Mouse (Mus musculus): ENCODE measurements around the gene Upk3a. TPM values are rescaled to one million over a fixed set of nuclear protein-coding genes. Genes with fewer than 3 reads are reported as not detected.

Gene Upk3a
- not detected for polyA plus RNA-seq (2017; shearing (Covaris generic))

GRCm38 (mm10) chr15:85016951-85017664 is at the start of gene Upk3a:
Gene Upk3a, plus strand, starts transcription at chr15:85017141.

GRCm38 (mm10) chr15:84987874-84988825 is 28.8 kb upstream of the Upk3a start, which contains the start of gene 5031439G07Rik:
Gene 5031439G07Rik, minus strand, starts transcription at chr15:84988551.

GRCm38 (mm10) chr15:85028648-85029047 is 11.7 kb downstream of the Upk3a start, which contains the start of gene Fam118a:
Gene Fam118a, plus strand, starts transcription at chr15:85028948.

Other genes with a start within 250 kb of the Upk3a start
- gene Phf21b, start 161.1 kb upstream of the Upk3a start, polyA plus RNA-seq (2017; shearing (Covaris generic)): 1 to 10 TPM; 1.5 to 2.1 TPM
- gene Gm29666, start 97.1 kb upstream of the Upk3a start, polyA plus RNA-seq (2017; shearing (Covaris generic)): under 1 TPM; 0.33 to 0.54 TPM
- gene Nup50, start 93.7 kb upstream of the Upk3a start, polyA plus RNA-seq (2017; shearing (Covaris generic)): 10 to 100 TPM; 41.7 to 55.2 TPM
- 10 to 100 TPM; 12.3 to 14.7 TPM for gene 5031439G07Rik, start 28.6 kb upstream of the Upk3a start, polyA plus RNA-seq (2017; shearing (Covaris generic))
- gene Fam118a, start 11.8 kb downstream of the Upk3a start, polyA plus RNA-seq (2017; shearing (Covaris generic)): 10 to 100 TPM; 37.8 to 49.3 TPM
- under 1 TPM in 1 of 2 experiments, not detected in 1; 0.38 TPM for gene Smc1b, start 114.8 kb downstream of the Upk3a start, polyA plus RNA-seq (2017; shearing (Covaris generic))
- not detected for gene Ribc2, start 114.9 kb downstream of the Upk3a start, polyA plus RNA-seq (2017; shearing (Covaris generic))
- 1 to 10 TPM in 1 of 2 experiments, under 1 TPM in 1; 0.07 to 2.4 TPM for gene Fbln1, start 188.8 kb downstream of the Upk3a start, polyA plus RNA-seq (2017; shearing (Covaris generic))

All from inflammation-experienced regulatory T-cells (primary cell).